Mouse (Mus musculus) spleen, postnatal 14 days (tissue): Measurements from ENCODE around the gene Calu.
"Not testable (repeated sequence)": the region's sequence is repeated elsewhere in the genome, so short reads cannot be mapped to it uniquely, and the experiment has no call there.

Experiments used
- DNase-seq, 2 experiments: peaks; one replicate each; pipeline ENCODE4 v3.0.0; 2021 to 2022; ENCODE audit warnings: low spot score in 2 of 2

The Calu gene

DNA sequence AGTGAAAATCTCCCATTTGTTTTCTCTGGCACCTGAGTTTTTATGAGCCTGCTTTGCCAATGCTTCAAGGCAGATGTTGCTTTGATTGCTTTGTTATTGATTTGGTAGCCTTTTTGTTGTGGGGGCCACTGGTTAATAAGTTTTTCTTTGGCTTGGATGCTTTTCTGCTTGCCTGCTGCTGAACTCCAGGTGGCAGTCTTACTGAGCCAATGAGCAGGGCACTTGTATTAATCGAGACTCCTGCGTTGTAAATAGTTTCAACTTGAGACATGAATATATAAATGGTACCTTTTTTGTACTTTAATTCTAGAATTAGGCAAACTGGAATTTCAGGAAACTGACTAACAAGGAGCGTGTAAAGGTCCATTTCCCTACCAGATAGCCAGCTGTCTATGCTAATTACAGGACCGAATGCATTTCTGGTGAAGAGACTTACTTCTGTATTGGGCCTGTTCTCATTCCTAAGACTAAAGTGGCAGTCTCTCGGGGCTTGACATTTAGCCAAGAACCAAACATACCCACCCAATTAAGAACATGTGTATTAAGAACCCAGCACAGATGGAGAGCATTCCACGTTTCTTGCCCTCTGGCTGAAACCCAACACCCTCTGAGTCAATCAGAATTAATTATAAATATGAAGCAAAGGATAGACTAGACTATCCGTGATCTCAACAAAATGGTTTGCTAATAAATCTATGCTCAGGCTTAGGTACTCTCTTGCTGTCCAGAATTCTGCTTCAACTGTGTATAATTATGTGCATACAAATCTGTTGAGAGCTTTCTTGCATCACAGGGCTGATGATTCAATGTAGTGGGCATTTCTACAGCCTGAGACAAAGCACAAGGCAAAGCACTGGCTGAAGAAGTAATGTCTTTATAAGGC lies 14.6 kb downstream of the Calu start:
- DNase-seq = no peak

GRCm38 (mm10) chr6:29363129-29363515 lies 15.3 kb downstream of the Calu start:
- no peak for DNase-seq

DNA sequence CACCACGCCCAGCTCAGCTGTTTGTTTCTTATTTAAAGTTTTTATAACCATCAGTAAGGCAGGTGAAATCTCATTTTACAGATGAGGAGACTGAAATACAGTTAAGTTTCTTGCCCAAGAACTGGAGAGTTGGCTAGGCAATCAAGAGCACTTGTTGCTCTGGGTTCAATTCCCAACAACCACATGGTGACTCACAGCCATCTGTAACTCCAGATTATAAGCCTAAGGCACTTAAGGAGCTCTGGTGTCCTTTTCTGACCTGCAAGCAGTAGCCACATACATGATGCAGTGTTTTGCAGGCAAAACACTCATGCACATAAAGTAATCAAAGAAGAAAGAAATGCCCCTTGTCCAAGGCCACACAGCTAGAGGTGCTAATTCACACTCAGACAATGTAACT lies 17.4 kb downstream of the Calu start:
- no peak for DNase-seq

GRCm38 (mm10) chr6:29377386-29377785 lies 29.5 kb downstream of the Calu start:
- DNase-seq = no peak

GRCm38 (mm10) chr6:29378678-29379077 lies 30.8 kb downstream of the Calu start:
- DNase-seq = no peak

DNA sequence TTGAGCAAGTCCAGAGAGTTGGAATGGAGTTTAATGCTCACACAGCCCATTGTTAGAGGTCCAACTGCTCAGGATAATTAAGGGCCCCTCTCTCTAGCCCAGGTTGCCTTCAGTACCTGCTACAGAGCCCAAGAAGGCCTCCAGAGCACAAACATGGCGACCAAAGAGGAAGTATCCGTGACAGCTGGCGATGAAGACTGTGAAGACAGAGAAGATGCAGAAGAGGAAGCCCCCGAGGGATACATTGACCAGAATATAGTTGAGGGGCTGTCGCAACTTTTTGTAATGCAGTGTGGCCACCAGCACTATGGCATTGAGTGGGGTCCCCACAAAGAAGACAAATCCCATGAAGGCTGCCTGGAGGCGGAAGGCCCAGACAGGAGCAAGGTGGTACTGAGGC lies 32.1 kb downstream of the Calu start:
- no peak for DNase-seq

DNA sequence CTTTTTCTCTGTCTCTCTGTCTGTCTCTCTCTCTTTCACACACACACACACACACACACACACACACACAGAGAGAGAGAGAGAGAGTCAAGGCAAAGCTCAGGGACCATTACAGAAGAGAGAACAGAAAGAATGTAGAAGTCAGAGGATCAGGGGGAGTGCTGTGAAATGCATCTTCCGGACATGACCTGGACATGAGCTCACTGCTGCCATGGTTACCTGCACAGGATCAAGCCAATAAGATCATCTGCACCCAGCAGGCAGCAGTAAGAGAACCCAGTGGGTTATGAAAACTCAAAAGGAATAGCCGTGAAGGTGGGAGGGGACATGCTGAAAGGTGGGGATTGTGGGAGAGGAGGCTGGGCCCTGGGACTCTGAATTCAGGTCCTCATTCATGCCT lies 34.6 kb downstream of the Calu start:
- DNase-seq = no peak

DNA sequence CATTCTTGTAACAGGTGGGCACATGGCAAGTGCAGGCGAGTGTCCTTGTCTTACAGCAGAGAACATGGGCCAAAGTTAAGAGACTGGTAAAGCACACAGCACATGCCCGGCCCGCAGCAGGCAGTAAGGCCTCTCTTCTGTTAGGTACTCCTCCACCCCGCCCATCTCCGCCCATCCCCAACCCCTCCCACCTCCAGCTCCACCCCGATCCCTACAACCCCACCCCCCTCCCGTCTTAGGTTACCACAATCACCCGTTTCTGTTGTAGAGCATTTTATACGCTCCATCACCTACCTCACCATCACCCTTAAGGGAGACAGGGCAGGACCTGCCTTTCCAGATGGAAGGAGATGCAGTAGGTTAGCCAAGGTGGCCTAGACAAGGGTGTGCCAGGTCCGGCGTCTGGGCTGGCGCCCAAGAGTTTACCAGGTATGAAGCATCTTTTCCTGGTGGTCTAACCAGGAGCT lies 40.2 kb downstream of the Calu start, which contains the start of gene Opn1sw:
Gene Opn1sw, minus strand, starts transcription at position 417 of the 467 bp plus-strand sequence.
- no peak for DNase-seq

DNA sequence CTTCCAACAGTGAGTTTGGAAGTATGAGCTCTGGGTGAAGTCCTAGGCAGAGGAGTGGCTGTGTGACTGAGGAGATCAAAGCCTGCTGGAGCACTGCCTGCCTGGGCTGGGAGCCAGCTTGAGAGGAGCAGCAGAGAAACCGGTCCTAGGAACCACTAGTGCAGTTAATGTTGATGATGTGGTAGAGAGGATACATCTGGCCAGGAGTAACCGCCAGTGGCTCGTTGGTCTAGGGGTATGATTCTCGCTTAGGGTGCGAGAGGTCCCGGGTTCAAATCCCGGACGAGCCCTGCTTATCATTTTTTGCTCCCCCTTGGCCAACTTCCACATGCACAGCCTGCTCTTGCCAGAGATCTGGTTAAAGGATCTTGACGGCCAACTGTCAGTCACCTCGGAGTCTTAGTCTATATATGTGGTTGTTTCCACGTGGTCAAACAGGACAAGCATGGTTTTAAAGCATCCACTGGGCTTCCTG lies 40.8 kb downstream of the Calu start:
- peak in 1 of 2 experiments; percentile 14 for DNase-seq

- DNase-seq = no peak
Measured at GRCm38 (mm10) chr6:29389425-29389824, 41.6 kb downstream of the Calu start.

- not testable (repeated sequence) for DNase-seq
Measured at GRCm38 (mm10) chr6:29390500-29390899, 42.6 kb downstream of the Calu start.

- DNase-seq = not testable (repeated sequence)
Measured at GRCm38 (mm10) chr6:29391241-29391640, 43.4 kb downstream of the Calu start.

DNA sequence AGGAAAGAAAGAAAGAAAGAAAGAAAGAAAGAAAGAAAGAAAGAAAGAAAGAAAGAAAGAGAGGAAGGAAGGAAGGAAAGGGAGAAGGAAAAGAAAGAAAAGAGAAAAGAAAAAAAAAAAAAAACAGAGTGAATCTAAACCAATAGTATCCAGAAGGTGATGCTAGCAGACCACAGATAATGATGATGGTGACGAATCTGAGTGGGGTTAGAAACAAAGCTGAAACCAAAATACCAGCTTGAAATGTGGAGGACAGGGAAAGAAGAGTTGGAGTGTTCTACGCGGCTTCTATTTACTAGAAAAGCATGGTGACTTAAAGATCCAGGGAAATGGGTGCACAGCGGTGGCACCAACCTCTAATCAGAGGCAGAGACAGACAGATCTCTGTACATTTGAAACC lies 43.9 kb downstream of the Calu start:
- no peak for DNase-seq

GRCm38 (mm10) chr6:29394286-29394685 lies 46.4 kb downstream of the Calu start:
- DNase-seq = no peak

GRCm38 (mm10) chr6:29395910-29396713 lies 48.2 kb downstream of the Calu start, which contains the start of gene Ccdc136:
Gene Ccdc136 (plus strand): TSS chr6:29396309.
- DNase-seq = no peak

- no peak for DNase-seq
Measured at GRCm38 (mm10) chr6:29396714-29397540, 49.1 kb downstream of the Calu start.

- no peak for DNase-seq
Measured at GRCm38 (mm10) chr6:29397575-29397974, 49.7 kb downstream of the Calu start.

DNA sequence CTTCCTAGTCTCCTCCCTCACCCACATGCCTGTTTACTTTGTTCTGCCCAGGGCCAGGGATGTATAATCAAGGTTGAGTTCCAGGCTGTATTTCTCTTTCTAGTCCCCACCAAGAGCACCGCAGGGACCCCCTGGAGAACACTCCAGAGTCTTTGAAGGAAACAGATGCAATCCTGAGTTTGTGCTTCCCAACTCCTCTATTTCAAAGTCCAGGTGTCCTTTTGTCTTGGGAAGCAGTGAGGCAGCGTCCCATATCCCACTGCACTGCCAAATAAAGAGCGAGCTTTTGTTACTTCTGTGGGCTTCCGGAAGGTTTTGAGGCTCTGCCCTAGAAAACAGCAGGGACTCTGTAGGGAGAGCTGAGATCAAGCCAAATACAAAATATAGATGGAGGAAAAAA lies 52.0 kb downstream of the Calu start:
- no peak for DNase-seq

GRCm38 (mm10) chr6:29402693-29403342 lies 54.9 kb downstream of the Calu start:
- no peak for DNase-seq

DNA sequence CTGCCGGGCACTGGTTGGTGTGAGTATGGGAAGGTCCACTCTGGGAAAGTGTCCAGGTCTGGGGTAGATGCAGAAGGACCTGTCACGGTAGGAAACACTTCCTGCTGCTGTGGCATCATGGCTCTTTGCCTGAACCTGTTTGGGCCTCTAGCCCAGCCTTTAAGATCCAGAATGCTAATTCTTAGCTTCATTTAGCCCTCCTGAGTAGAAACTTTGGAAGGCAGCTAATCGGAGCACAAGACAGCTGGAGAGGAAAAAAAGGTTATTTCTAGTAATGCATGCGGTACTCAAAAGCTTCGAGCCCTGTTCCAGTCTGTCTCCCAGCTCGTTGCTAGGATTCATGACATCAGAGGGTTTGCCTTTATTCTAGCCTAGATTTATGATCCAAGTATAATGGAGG lies 58.5 kb downstream of the Calu start:
- DNase-seq = no peak

- no peak for DNase-seq
Measured at GRCm38 (mm10) chr6:29415446-29415845, 67.6 kb downstream of the Calu start.
